Mouse (Mus musculus): ENCODE measurements at regions not wholly inside any gene's neighbourhood (a gene's known extent, or its start where the extent isn't known, plus 50 kb on each side); places are given as distances from the start of the nearest gene placed in this dataset.

DNA sequence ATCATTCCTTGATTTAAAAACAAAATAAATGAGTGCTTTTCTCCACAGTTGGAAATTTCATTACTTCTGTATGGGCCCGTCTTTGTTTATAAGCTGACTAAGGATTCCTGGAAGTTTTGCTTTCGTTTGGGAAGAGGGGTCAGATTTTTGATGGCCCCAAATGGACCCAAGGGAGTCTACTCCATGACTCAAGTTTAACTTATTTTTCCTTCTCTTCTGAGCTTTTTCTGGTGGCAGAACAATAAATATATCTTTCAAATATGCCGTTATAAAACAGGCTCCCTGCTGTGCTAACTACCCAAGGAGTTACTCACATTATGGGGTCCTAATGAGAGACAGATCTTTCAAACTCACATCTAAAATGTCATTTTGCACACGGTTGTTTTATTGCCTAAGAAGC lies 187.4 kb upstream of the BC052040 start:
- no peak for ATAC-seq
- no peak overlapping the region for H3K4me3 ChIP-seq (replicated peaks; ENCODE audit: low read length)
- H3K27ac ChIP-seq (ENCODE audit: low read length): no peak overlapping the region
- no peak overlapping the region for H3K9ac ChIP-seq (replicated peaks; ENCODE audit: low read depth, low read length)
- 65% methylated on average over 4 of the region's 4 CpGs for WGBS
- H3K4me2 ChIP-seq (ENCODE audit: low read length): no peak overlapping the region
- no peaks in the 10 kb centered on the region for H3K27me3 ChIP-seq (replicated peaks; ENCODE audit: control insufficient read depth, insufficient read depth, low read length)
- no peaks in the 10 kb centered on the region for H3K9me3 ChIP-seq (ENCODE audit: control insufficient read depth, low read length)
- H3K36me3 ChIP-seq (ENCODE audit: control insufficient read depth, insufficient read depth): no peaks in the 10 kb centered on the region
- no peaks in the 10 kb centered on the region for H3K4me1 ChIP-seq (replicated peaks; ENCODE audit: control insufficient read depth, insufficient read depth, low read length)

DNA sequence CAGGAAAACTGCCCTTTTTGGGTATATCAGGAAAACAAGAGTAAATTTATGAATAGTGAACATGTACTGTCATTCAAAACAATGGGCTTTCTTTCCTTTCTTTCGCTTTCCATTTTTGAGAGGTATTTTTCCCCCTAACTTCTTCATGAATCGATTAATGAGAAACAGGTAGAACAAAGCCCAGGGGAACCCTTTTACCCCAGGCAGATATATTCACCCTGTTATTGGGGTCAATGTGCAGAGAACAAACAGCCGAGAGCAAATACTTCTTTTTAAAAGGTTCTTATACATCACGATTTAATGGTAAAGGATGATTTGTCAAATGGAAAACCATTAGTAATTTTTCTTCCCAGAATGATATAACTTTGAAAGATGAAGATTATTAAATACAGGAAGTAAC lies 183.0 kb upstream of the BC052040 start:
- ATAC-seq: no peak
- Histone ChIP-seq H3K4me1 (replicated peaks; ENCODE audit: control insufficient read depth, insufficient read depth, low read length) (no peaks in the 10 kb centered on the region), H3K4me2 (ENCODE audit: low read length) (no peak overlapping the region), H3K27me3 (replicated peaks; ENCODE audit: control insufficient read depth, insufficient read depth, low read length) (no peaks in the 10 kb centered on the region), H3K9ac (replicated peaks; ENCODE audit: low read depth, low read length) (no peak overlapping the region), H3K36me3 (ENCODE audit: control insufficient read depth, insufficient read depth) (no peaks in the 10 kb centered on the region), H3K4me3 (replicated peaks; ENCODE audit: low read length) (no peak overlapping the region), H3K27ac (ENCODE audit: low read length) (no peak overlapping the region), H3K9me3 (ENCODE audit: control insufficient read depth, low read length) (no peaks in the 10 kb centered on the region)
- WGBS: 90% methylated on average over 4 of the region's 4 CpGs

- no peaks in the 10 kb centered on the region for H3K4me1 ChIP-seq (replicated peaks; ENCODE audit: control insufficient read depth, insufficient read depth, low read length)
- H3K27ac ChIP-seq (ENCODE audit: low read length): no peak overlapping the region
- H3K9me3 ChIP-seq (ENCODE audit: control insufficient read depth, low read length): no peaks in the 10 kb centered on the region
- no peaks in the 10 kb centered on the region for H3K27me3 ChIP-seq (replicated peaks; ENCODE audit: control insufficient read depth, insufficient read depth, low read length)
- no peak for ATAC-seq
- H3K9ac ChIP-seq (replicated peaks; ENCODE audit: low read depth, low read length): no peak overlapping the region
- H3K4me3 ChIP-seq (replicated peaks; ENCODE audit: low read length): no peak overlapping the region
- no peak overlapping the region for H3K4me2 ChIP-seq (ENCODE audit: low read length)
- no peaks in the 10 kb centered on the region for H3K36me3 ChIP-seq (ENCODE audit: control insufficient read depth, insufficient read depth)
- WGBS: 80% methylated on average over 6 of the region's 6 CpGs
These were observed 182.3 kb upstream of the BC052040 start for GRCm38 (mm10) chr2:115399107-115399740.

GRCm38 (mm10) chr2:115399987-115400550 lies 181.4 kb upstream of the BC052040 start:
- Histone ChIP-seq H3K27me3 (replicated peaks; ENCODE audit: control insufficient read depth, insufficient read depth, low read length) (no peaks in the 10 kb centered on the region), H3K4me1 (replicated peaks; ENCODE audit: control insufficient read depth, insufficient read depth, low read length) (no peaks in the 10 kb centered on the region), H3K9ac (replicated peaks; ENCODE audit: low read depth, low read length) (no peak overlapping the region), H3K36me3 (ENCODE audit: control insufficient read depth, insufficient read depth) (no peaks in the 10 kb centered on the region), H3K9me3 (ENCODE audit: control insufficient read depth, low read length) (no peaks in the 10 kb centered on the region), H3K27ac (ENCODE audit: low read length) (no peak overlapping the region), H3K4me2 (ENCODE audit: low read length) (no peak overlapping the region), H3K4me3 (replicated peaks; ENCODE audit: low read length) (no peak overlapping the region)
- WGBS: 94% methylated on average over 10 of the region's 10 CpGs
- ATAC-seq: no peak

- 84% methylated on average over 2 of the region's 2 CpGs for WGBS
- H3K36me3 ChIP-seq (ENCODE audit: control insufficient read depth, insufficient read depth): no peaks in the 10 kb centered on the region
These were observed 179.3 kb upstream of the BC052040 start for GRCm38 (mm10) chr2:115402246-115402645.

DNA sequence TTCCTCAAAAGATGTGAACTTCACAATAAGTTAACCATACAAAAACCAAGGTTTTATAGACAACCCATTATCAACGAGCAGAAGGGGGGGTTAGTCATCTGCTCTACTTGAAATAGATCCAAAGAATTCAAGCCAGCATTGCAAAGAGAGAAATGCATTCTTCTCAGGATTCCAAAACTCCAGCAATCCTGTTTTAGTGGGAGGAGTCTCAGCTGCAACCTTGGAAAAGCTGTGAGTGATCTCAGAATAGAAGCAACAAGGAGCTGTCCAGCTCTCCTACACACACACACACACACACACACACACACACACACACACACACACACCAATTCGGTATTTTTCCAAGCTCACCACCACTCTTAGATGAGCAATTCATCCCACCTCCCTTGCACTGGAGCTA lies 149.0 kb upstream of the BC052040 start:
- Histone ChIP-seq H3K36me3 (ENCODE audit: control insufficient read depth, insufficient read depth) (no peaks in the 10 kb centered on the region), H3K27ac (ENCODE audit: low read length) (no peak overlapping the region), H3K9me3 (ENCODE audit: control insufficient read depth, low read length) (no peaks in the 10 kb centered on the region), H3K4me1 (replicated peaks; ENCODE audit: control insufficient read depth, insufficient read depth, low read length) (peaks cover 4% of the 10 kb centered on the region), H3K4me3 (replicated peaks; ENCODE audit: low read length) (no peak overlapping the region), H3K9ac (replicated peaks; ENCODE audit: low read depth, low read length) (no peak overlapping the region), H3K4me2 (ENCODE audit: low read length) (no peak overlapping the region), H3K27me3 (replicated peaks; ENCODE audit: control insufficient read depth, insufficient read depth, low read length) (no peaks in the 10 kb centered on the region)
- WGBS: 32% methylated on average over 2 of the region's 2 CpGs
- ATAC-seq: no peak

More at GRCm38 (mm10) chr2:115402246-115402645, 179.3 kb upstream of the BC052040 start:
- H3K27me3 ChIP-seq (replicated peaks; ENCODE audit: control insufficient read depth, insufficient read depth, low read length): no peaks in the 10 kb centered on the region
- ATAC-seq: no peak
- H3K4me1 ChIP-seq (replicated peaks; ENCODE audit: control insufficient read depth, insufficient read depth, low read length): no peaks in the 10 kb centered on the region
- H3K9ac ChIP-seq (replicated peaks; ENCODE audit: low read depth, low read length): no peak overlapping the region
- H3K27ac ChIP-seq (ENCODE audit: low read length): no peak overlapping the region
- H3K4me3 ChIP-seq (replicated peaks; ENCODE audit: low read length): no peak overlapping the region
- H3K9me3 ChIP-seq (ENCODE audit: control insufficient read depth, low read length): no peaks in the 10 kb centered on the region
- no peak overlapping the region for H3K4me2 ChIP-seq (ENCODE audit: low read length)

DNA sequence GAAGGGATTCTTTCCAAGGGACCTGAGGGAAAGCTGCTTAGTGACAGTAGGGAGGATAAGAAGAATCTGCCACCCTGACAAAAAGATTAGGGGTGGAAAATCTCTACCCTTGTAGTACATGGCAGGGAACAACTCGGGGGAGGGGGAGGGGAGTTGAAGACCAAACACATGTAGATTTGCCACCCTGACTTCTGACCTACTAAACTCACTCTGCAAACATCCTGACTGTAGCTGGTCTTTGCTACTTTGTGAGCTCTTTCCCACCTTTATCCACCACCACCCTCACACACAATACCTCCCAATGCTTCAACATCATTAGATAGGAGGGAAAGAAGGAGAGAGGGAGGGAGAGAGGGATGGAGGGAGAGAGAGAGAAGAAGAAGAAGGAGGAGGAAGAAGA lies 140.4 kb upstream of the BC052040 start:
- Histone ChIP-seq H3K27ac (ENCODE audit: low read length) (no peak overlapping the region), H3K4me1 (replicated peaks; ENCODE audit: control insufficient read depth, insufficient read depth, low read length) (no peaks in the 10 kb centered on the region), H3K4me2 (ENCODE audit: low read length) (no peak overlapping the region), H3K4me3 (replicated peaks; ENCODE audit: low read length) (no peak overlapping the region), H3K9ac (replicated peaks; ENCODE audit: low read depth, low read length) (no peak overlapping the region), H3K36me3 (ENCODE audit: control insufficient read depth, insufficient read depth) (no peaks in the 10 kb centered on the region), H3K9me3 (ENCODE audit: control insufficient read depth, low read length) (no peaks in the 10 kb centered on the region), H3K27me3 (replicated peaks; ENCODE audit: control insufficient read depth, insufficient read depth, low read length) (no peaks in the 10 kb centered on the region)
- WGBS: 21% methylated on average over 1 of the region's 1 CpGs
- ATAC-seq: no peak

DNA sequence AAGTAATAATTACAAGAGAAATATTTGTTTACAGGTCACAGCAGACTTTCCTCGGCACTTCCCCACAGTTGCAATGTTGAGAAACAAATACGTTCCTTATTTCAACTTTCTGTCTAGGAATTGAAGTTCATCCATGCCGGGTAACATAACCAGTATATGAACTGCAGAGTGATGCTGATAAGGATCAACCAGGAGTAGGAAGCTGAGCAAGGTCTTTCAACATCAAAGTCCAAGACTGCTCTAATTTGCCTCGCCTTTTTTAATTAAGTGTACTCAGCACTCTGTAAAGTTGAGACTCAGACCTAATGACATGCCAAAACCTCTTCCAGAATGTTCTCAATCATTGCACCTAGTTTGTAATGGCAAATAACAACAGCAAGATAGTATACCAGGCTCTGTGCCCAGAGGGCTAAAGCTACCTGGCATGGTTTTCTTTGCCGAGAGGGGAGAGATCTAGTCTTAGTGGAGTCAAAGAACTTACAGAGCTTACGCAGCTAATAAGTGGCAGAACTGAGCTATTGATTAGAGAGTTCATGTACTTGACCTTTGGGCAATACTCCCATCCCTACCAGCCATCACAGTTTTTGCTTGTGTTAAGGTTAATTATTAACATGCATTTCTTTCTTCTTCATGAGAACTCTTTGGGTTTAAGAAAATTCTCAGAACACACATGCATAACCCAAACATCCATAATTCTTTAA lies 131.6 kb upstream of the BC052040 start:
- no peak for ATAC-seq
- peaks cover under 1% of the 10 kb centered on the region; the same call in 1 of the 2 replicates for H3K4me1 ChIP-seq (replicated peaks; ENCODE audit: control insufficient read depth, insufficient read depth, low read length)
- 91% methylated on average over 6 of the region's 6 CpGs for WGBS

DNA sequence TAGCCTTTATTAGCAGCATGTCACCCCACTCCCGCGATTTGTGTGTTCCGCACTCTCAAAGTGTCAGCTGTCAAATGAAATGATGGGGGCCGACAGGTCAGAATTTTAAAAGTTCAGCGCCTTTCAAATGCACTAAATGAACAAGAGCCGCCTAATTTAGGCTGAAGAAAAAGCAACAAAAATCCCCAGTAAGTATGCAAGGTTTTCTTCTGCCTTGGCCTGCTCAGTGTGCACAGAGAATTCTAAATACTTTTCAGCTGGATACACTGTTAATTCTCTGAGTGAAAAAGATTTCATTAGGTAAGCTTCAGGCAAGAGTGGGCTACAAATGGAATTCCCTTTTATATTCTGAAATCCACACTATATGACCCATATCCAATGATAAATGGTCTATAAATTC lies 125.9 kb upstream of the BC052040 start:
- Histone ChIP-seq H3K9ac (replicated peaks; ENCODE audit: low read depth, low read length) (no peak overlapping the region), H3K36me3 (ENCODE audit: control insufficient read depth, insufficient read depth) (no peaks in the 10 kb centered on the region), H3K27ac (ENCODE audit: low read length) (peak overlapping the region; percentile 58; the same call in 1 of the 2 replicates), H3K9me3 (ENCODE audit: control insufficient read depth, low read length) (no peaks in the 10 kb centered on the region), H3K27me3 (replicated peaks; ENCODE audit: control insufficient read depth, insufficient read depth, low read length) (no peaks in the 10 kb centered on the region), H3K4me3 (replicated peaks; ENCODE audit: low read length) (no peak overlapping the region), H3K4me2 (ENCODE audit: low read length) (no peak overlapping the region), H3K4me1 (replicated peaks; ENCODE audit: control insufficient read depth, insufficient read depth, low read length) (peaks cover 12% of the 10 kb centered on the region)
- ATAC-seq: peak; percentile 41
- WGBS: 11% methylated on average over 6 of the region's 6 CpGs

More for the DNA sequence above, 131.6 kb upstream of the BC052040 start:
- no peak overlapping the region for H3K27ac ChIP-seq (ENCODE audit: low read length)
- H3K4me2 ChIP-seq (ENCODE audit: low read length): no peak overlapping the region
- H3K4me3 ChIP-seq (replicated peaks; ENCODE audit: low read length): no peak overlapping the region
- H3K27me3 ChIP-seq (replicated peaks; ENCODE audit: control insufficient read depth, insufficient read depth, low read length): no peaks in the 10 kb centered on the region
- H3K9me3 ChIP-seq (ENCODE audit: control insufficient read depth, low read length): no peaks in the 10 kb centered on the region
- no peak overlapping the region for H3K9ac ChIP-seq (replicated peaks; ENCODE audit: low read depth, low read length)
- H3K36me3 ChIP-seq (ENCODE audit: control insufficient read depth, insufficient read depth): no peaks in the 10 kb centered on the region
